Mouse (Mus musculus): ENCODE measurements around the gene Ecpas.
A peak's percentile ranks its signal among the peaks of the same experiment; 100 is the strongest.

Ecpas gene

GRCm38 (mm10) chr4:58911069-58911830 is 1.3 kb downstream of the Ecpas start:
- DNase-seq (ENCODE audit: low spot score in 2 of 2): peak; percentile 47 to 50

GRCm38 (mm10) chr4:58910175-58911068 is 2.1 kb downstream of the Ecpas start:
- DNase-seq (ENCODE audit: low spot score in 2 of 2): no peak

- DNase-seq (ENCODE audit: low spot score in 2 of 2): no peak
Measured at GRCm38 (mm10) chr4:58907453-58907852, 5.1 kb downstream of the Ecpas start.

GRCm38 (mm10) chr4:58898318-58898717 is 14.2 kb downstream of the Ecpas start:
- no peak for DNase-seq (ENCODE audit: low spot score in 2 of 2)

GRCm38 (mm10) chr4:58897436-58897835 is 15.1 kb downstream of the Ecpas start:
- DNase-seq (ENCODE audit: low spot score in 2 of 2): no peak

GRCm38 (mm10) chr4:58894399-58894798 is 18.1 kb downstream of the Ecpas start:
- no peak for DNase-seq (ENCODE audit: low spot score in 2 of 2)

- no peak for DNase-seq (ENCODE audit: low spot score in 2 of 2)
Measured at GRCm38 (mm10) chr4:58890035-58890782, 22.3 kb downstream of the Ecpas start.

- DNase-seq (ENCODE audit: low spot score in 2 of 2): no peak
Measured at GRCm38 (mm10) chr4:58888568-58888967, 24.0 kb downstream of the Ecpas start.

- no peak for DNase-seq (ENCODE audit: low spot score in 2 of 2)
Measured at GRCm38 (mm10) chr4:58887626-58888025, 24.9 kb downstream of the Ecpas start.

GRCm38 (mm10) chr4:58886778-58887177 is 25.8 kb downstream of the Ecpas start:
- no peak for DNase-seq (ENCODE audit: low spot score in 2 of 2)

GRCm38 (mm10) chr4:58885341-58885740 is 27.2 kb downstream of the Ecpas start:
- DNase-seq (ENCODE audit: low spot score in 2 of 2): no peak

GRCm38 (mm10) chr4:58883841-58884240 is 28.7 kb downstream of the Ecpas start:
- no peak for DNase-seq (ENCODE audit: low spot score in 2 of 2)

- no peak for DNase-seq (ENCODE audit: low spot score in 2 of 2)
Measured at GRCm38 (mm10) chr4:58874373-58874772, 38.2 kb downstream of the Ecpas start.

GRCm38 (mm10) chr4:58867242-58867641 is 45.3 kb downstream of the Ecpas start:
- no peak for DNase-seq (ENCODE audit: low spot score in 2 of 2)

- no peak for DNase-seq (ENCODE audit: low spot score in 2 of 2)
Measured at GRCm38 (mm10) chr4:58832908-58833307, 79.6 kb downstream of the Ecpas start.

GRCm38 (mm10) chr4:58825921-58826320 is 86.6 kb downstream of the Ecpas start:
- no peak for DNase-seq (ENCODE audit: low spot score in 2 of 2)

GRCm38 (mm10) chr4:58787616-58788015 is 124.9 kb downstream of the Ecpas start, which contains the start of gene Olfr267:
TSS of gene Olfr267 (minus strand) at chr4:58787716.
- no peak for DNase-seq (ENCODE audit: low spot score in 2 of 2)

GRCm38 (mm10) chr4:58786659-58787058 is 125.9 kb downstream of the Ecpas start:
- no peak for DNase-seq (ENCODE audit: low spot score in 2 of 2)

GRCm38 (mm10) chr4:58763417-58763816 is 149.1 kb downstream of the Ecpas start:
- no peak for DNase-seq (ENCODE audit: low spot score in 2 of 2)

GRCm38 (mm10) chr4:58749510-58749909 is 163.0 kb downstream of the Ecpas start:
- DNase-seq (ENCODE audit: low spot score in 2 of 2): no peak

- no peak for DNase-seq (ENCODE audit: low spot score in 2 of 2)
Measured at GRCm38 (mm10) chr4:58749101-58749500, 163.4 kb downstream of the Ecpas start.
